Mouse (Mus musculus): ENCODE measurements around the gene Rd3l. TPM values are rescaled to one million over a fixed set of nuclear protein-coding genes. Genes with fewer than 3 reads are reported as not detected.
A peak's percentile ranks its signal among the peaks of the same experiment; 100 is the strongest.

Rd3l gene
- polyA plus RNA-seq, 1 experiment from 2014 or later = not detected

DNA sequence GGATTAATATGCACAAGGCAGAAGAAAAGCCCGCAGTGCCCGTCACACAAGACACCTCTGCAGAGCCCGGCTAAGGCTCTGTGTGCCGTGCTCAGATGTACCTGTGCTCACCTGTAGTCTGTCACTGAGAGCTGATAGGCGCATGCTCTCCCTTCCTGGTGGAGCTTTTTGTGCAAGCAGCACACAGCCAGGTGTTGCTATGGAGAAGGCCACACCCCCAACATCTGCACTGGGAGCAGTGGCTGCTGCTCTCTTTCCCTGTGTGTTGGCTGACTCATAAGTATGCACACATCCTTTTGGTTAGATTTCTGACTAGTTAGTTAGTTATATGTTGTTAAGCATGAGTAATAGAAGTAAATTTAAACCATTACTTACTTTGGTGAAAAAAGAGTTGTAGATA, 11.5 kb upstream of the Rd3l start:
- no peak for DNase-seq (ENCODE audit: low spot score)
- WGBS = 89% methylated on average over 5 of the region's 5 CpGs
- no peaks in the 10 kb centered on the region for H3K9me3 ChIP-seq
- H3K4me1 ChIP-seq = no peaks in the 10 kb centered on the region
- no peak overlapping the region for H3K4me3 ChIP-seq
- H3K27ac ChIP-seq (replicated peaks) = no peak overlapping the region
- H3K36me3 ChIP-seq (replicated peaks) = no peaks in the 10 kb centered on the region
- H3K27me3 ChIP-seq (replicated peaks; ENCODE audit: low read depth, poor library complexity, severe bottlenecking) = 0 out of 2 replicates have a peak, but pooled peaks cover 3% of the 10 kb centered on the region

DNA sequence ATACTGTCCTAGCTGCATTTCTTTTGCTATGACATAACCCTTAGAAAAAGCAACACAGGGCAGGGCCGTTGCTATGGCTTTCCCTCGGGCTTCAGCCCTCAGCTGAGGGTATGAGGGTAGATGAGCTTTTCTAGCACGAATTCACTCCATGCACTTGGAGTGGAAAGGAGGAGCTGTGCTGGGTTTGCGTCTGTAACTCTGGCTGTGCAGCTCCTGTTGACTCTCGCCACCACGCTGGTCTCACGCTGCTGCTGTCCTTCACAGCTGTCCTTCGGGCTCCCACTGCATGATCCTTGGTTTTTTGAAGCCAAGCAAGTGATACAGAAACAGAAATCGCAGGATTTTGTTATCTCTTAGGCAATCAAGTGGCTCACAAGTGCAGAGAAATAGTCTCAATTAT, 5.6 kb upstream of the Rd3l start:
- H3K27ac ChIP-seq (replicated peaks) = no peak overlapping the region
- DNase-seq (ENCODE audit: low spot score) = no peak
- H3K4me1 ChIP-seq = peaks cover 4% of the 10 kb centered on the region; the same call in 1 of the 2 replicates
- H3K4me3 ChIP-seq = no peak overlapping the region
- no peaks in the 10 kb centered on the region for H3K36me3 ChIP-seq (replicated peaks)
- no peaks in the 10 kb centered on the region for H3K9me3 ChIP-seq
- WGBS = 57% methylated on average over 9 of the region's 9 CpGs
- 0 out of 2 replicates have a peak, but pooled peaks cover 3% of the 10 kb centered on the region for H3K27me3 ChIP-seq (replicated peaks; ENCODE audit: low read depth, poor library complexity, severe bottlenecking)

DNA sequence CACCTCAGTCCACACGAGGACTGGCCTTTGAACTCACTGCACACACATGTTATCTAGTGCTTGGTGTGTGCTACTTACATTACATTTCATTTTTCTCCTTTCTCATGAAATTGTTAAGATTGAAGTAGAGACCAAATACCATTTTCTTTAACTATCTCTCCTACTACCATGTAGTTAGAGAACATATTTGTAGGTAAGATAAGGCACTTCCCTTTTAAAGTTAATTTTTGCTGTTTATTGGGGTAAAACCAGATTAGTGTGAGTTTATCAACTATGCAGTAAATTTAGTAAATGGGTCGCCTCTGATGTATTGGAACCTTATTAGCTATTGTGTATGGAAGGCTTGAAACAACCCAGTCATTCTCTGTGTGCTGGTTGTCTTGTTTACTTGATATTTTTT, 2.0 kb upstream of the Rd3l start:
- DNase-seq (ENCODE audit: low spot score) = no peak
- H3K27me3 ChIP-seq (replicated peaks; ENCODE audit: low read depth, poor library complexity, severe bottlenecking) = 0 out of 2 replicates have a peak, but pooled peaks cover 3% of the 10 kb centered on the region
- no peak overlapping the region for H3K4me3 ChIP-seq
- 77% methylated on average over 2 of the region's 2 CpGs for WGBS
- H3K36me3 ChIP-seq (replicated peaks) = no peaks in the 10 kb centered on the region
- H3K4me1 ChIP-seq = peaks cover 4% of the 10 kb centered on the region; the same call in 1 of the 2 replicates
- no peaks in the 10 kb centered on the region for H3K9me3 ChIP-seq
- no peak overlapping the region for H3K27ac ChIP-seq (replicated peaks)

DNA sequence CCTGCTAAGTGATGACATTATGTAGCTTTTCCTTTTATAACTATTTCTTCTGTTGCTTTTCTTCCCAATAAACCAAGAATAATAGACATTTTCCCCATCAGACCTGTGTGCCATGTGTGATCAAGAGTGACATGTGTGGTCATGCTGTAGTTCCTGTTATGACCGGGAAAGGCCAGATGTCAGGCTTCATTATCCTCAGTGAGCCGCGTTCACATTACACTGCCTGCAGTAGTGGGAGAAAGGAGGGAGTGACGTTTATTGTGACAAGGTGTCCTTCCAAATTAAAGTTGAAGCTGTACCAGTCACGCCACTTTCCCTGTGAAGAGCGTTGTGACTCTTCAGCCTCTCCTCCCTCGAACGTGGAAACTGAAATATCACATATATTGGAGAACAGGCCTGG, 714 bp upstream of the Rd3l start:
- 72% methylated on average over 8 of the region's 8 CpGs for WGBS

DNA sequence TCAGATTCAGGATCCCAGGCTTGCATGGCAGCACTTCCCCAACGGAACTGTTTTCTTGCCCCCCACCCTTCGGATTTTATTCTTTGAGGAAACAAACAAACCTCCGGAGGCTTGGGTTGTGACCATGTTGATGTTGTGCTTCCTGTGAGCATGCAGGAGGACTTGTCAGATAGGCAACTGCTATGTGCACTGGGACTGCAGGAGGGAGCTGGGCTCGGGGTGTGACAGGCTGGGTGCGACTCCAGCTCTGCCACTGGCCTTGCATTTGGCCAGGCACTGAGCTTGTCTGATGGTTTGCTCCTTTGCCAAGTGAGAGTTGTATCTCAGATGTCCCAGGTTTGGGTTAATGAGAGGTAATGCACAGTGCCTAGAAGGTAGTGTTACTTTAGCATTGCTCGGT, 2.8 kb downstream of the Rd3l start:
- DNase-seq (ENCODE audit: low spot score) = no peak
- no peak overlapping the region for H3K4me3 ChIP-seq
- 73% methylated on average over 6 of the region's 6 CpGs for WGBS
- H3K27me3 ChIP-seq (replicated peaks; ENCODE audit: low read depth, poor library complexity, severe bottlenecking) = no peaks in the 10 kb centered on the region
- H3K9me3 ChIP-seq = no peaks in the 10 kb centered on the region
- H3K27ac ChIP-seq (replicated peaks) = no peak overlapping the region
- H3K4me1 ChIP-seq = peaks cover 17% of the 10 kb centered on the region
- H3K36me3 ChIP-seq (replicated peaks) = no peaks in the 10 kb centered on the region

More for the DNA sequence above, 714 bp upstream of the Rd3l start:
- Histone ChIP-seq H3K27me3 (replicated peaks; ENCODE audit: low read depth, poor library complexity, severe bottlenecking) (no peaks in the 10 kb centered on the region), H3K4me3 (no peak overlapping the region), H3K27ac (replicated peaks) (no peak overlapping the region), H3K36me3 (replicated peaks) (no peaks in the 10 kb centered on the region), H3K9me3 (no peaks in the 10 kb centered on the region), H3K4me1 (peaks cover 13% of the 10 kb centered on the region)
- DNase-seq (ENCODE audit: low spot score) = peak; percentile 33

DNA sequence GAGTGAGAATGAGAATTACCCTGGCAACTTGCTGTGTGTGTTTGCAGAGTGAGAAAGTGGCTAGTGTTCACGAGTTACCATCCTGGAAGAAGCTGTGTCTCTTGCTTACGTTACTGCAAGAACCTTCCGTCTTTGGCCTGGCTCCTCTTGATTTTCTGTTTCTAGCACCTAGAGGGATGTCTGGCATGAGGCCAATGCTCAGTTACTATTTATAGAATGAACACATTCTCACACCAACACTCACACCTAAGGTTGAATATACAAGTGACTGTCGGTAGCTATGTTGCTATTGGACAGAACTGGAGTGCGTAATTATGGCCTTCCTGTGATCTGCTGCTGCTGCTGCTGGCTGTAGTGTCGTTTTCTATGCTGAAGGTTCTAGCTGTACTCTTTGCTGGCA, 4.0 kb downstream of the Rd3l start:
- Histone ChIP-seq H3K27ac (replicated peaks) (no peak overlapping the region), H3K4me1 (peaks cover 16% of the 10 kb centered on the region), H3K36me3 (replicated peaks) (no peaks in the 10 kb centered on the region), H3K4me3 (no peak overlapping the region), H3K27me3 (replicated peaks; ENCODE audit: low read depth, poor library complexity, severe bottlenecking) (no peaks in the 10 kb centered on the region), H3K9me3 (no peaks in the 10 kb centered on the region)
- WGBS = 65% methylated on average over 6 of the region's 6 CpGs
- DNase-seq (ENCODE audit: low spot score) = no peak

DNA sequence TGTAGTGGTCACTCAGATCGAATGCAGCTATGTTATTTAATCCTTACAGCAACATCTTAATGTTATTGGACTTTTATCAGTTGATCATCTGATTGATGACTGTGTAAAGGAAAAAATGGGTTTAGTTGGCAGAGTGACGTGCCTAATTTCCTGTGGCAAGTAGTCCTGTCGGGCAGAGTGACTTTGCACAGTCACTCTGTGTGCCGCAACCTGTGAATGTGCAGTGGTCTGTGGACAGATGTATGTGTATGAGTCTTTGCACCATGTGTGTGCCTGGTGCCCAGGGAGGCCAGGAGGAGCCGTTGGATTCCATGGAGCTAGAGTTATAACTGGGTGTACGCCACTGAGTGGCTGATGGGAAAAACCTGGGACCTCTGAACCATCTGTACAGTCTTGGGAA, 6.5 kb downstream of the Rd3l start:
- no peak for DNase-seq (ENCODE audit: low spot score)
- Histone ChIP-seq H3K4me3 (no peak overlapping the region), H3K9me3 (no peaks in the 10 kb centered on the region), H3K4me1 (peaks cover 13% of the 10 kb centered on the region; the same call in 1 of the 2 replicates), H3K27me3 (replicated peaks; ENCODE audit: low read depth, poor library complexity, severe bottlenecking) (no peaks in the 10 kb centered on the region), H3K27ac (replicated peaks) (no peak overlapping the region), H3K36me3 (replicated peaks) (no peaks in the 10 kb centered on the region)
- 79% methylated on average over 6 of the region's 6 CpGs for WGBS

DNA sequence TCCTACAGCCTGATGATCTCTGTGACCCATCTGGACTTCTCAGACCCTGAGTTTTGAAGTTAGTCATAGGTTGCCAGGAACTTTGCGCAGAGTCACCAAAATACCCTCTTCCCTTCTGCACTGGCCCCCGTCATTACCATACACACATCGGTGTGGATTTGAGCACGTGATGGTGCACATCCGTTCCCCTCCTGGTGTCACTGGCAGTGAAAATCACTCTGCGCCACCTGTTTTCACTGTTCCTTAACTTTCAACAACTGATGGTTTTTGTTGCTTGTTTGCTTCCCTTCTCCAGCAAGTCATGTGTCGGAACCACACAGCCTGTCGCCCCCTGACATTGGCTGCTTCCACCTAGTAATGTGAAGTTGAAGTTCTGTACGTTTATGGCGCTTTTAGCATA, 8.6 kb downstream of the Rd3l start:
- Histone ChIP-seq H3K9me3 (no peaks in the 10 kb centered on the region), H3K4me3 (no peak overlapping the region), H3K27me3 (replicated peaks; ENCODE audit: low read depth, poor library complexity, severe bottlenecking) (no peaks in the 10 kb centered on the region), H3K36me3 (replicated peaks) (no peaks in the 10 kb centered on the region), H3K27ac (replicated peaks) (no peak overlapping the region), H3K4me1 (peaks cover 10% of the 10 kb centered on the region; the same call in 1 of the 2 replicates)
- WGBS = 91% methylated on average over 10 of the region's 10 CpGs
- DNase-seq (ENCODE audit: low spot score) = no peak

DNA sequence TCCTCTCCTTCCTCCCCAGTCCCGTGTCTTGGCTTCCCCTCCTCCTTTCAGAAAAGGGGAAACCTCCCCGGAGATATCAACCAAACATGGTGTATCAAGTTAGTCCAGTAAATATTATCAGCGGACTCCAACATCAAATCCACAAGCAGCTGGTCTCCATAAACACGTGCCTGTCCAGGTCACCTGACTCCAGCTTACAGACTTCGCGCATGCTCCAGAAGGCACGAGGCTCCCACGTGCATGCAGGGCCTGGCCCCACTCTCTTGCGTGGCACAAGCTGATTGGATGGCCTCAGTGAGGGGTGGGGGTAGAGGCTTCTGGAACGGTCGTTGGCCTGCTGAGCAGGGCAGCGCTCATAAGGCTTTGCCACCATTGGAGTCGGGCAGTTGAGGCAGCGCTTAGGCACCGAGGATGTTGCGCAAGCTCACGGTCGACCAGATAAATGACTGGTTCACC, 9.9 kb downstream of the Rd3l start, which contains the start of gene Tdrd9:
Tdrd9 (plus strand) TSS at position 329 of the 456 bp plus-strand sequence.
- Histone ChIP-seq H3K27me3 (replicated peaks; ENCODE audit: low read depth, poor library complexity, severe bottlenecking) (no peaks in the 10 kb centered on the region), H3K27ac (replicated peaks) (no peak within 1 kb of the TSS), H3K4me1 (peaks cover under 1% of the 10 kb centered on the region), H3K9me3 (no peaks in the 10 kb centered on the region), H3K4me3 (no peak within 1 kb of the TSS), H3K36me3 (replicated peaks) (no peaks in the 10 kb centered on the region)
- no peak for DNase-seq (ENCODE audit: low spot score)
- WGBS = 87% methylated on average over 18 of the region's 18 CpGs

DNA sequence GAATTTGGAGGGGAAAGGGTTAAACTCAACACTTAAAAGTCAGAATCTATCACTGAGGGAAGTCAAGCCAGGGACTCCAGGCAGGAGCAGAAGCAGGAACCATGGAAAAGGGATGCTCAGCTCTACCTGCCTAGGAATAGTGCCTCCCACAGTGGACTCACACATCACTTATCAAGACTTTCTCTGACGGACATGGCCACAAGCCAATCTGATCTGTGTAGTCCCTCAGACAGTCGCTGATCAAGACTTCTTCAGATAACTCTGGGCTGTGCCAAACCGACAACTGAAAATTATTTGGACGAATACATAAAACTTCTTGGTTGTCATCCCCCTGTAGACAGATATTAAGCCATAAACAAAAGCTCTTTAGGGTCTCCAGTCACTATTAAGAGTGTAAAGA, 11.0 kb downstream of the Rd3l start:
- DNase-seq (ENCODE audit: low spot score) = no peak
- no peak overlapping the region for H3K27ac ChIP-seq (replicated peaks)
- peaks cover 2% of the 10 kb centered on the region for H3K36me3 ChIP-seq (replicated peaks)
- 84% methylated on average over 4 of the region's 4 CpGs for WGBS
- no peaks in the 10 kb centered on the region for H3K9me3 ChIP-seq
- no peaks in the 10 kb centered on the region for H3K27me3 ChIP-seq (replicated peaks; ENCODE audit: low read depth, poor library complexity, severe bottlenecking)
- H3K4me1 ChIP-seq = peaks cover 13% of the 10 kb centered on the region
- H3K4me3 ChIP-seq = no peak overlapping the region

DNA sequence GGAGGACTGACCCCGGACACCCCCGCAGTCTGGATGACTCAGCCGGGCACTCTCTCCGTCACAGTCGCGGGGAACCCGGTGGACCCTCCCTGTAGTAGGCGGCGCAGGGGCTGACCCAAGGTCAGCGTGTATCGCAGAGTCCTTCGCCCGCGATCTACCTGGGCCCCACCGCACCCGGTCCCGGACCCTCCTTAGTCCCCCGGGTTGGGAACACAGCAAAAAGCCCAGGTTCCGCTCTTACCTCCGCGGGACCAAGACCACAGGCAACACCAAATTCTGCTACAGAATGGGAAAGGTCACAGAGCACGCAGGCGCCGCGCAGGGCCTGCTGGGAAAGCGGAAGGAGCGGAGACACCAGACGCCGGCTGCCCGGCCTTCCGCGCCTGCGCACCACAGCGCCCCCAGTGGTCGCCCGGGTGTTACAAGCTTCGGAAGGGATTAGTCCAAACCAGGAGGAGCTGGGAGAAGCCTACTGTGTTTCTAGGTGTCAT, 14.4 kb downstream of the Rd3l start, which contains the start of gene Atp5mpl:
Atp5mpl (minus strand) TSS at position 295 of the 491 bp plus-strand sequence.
- WGBS = under 1% methylated on average over 37 of the region's 37 CpGs
- Histone ChIP-seq H3K27me3 (replicated peaks; ENCODE audit: low read depth, poor library complexity, severe bottlenecking) (no peaks in the 10 kb centered on the region), H3K27ac (replicated peaks) (peak within 1 kb of the TSS; percentile 94), H3K4me1 (peaks cover 16% of the 10 kb centered on the region), H3K9me3 (no peaks in the 10 kb centered on the region), H3K4me3 (peak within 1 kb of the TSS; percentile 81), H3K36me3 (replicated peaks) (peaks cover 32% of the 10 kb centered on the region)
- DNase-seq (ENCODE audit: low spot score) = peak; percentile 98

DNA sequence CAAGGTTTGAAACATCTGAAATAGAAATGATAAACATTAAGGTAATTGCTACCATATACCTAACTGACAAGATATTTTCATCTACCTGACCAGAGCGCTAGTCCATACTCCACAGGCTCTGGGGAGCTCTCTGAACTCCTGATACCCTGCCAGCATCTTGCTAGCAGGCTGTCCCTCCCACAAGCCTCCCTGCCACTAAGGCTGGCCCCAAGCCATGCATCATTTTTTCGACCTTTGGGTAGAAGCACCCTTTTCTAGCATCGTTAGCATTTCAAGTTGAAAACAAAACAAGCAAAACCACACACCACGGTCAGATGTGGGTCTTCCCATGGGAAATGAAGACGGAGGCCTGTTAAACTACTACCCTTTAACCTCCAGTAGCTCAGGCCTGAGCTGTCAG, 17.8 kb downstream of the Rd3l start:
- peaks cover 16% of the 10 kb centered on the region for H3K4me1 ChIP-seq
- 88% methylated on average over 5 of the region's 5 CpGs for WGBS
- no peaks in the 10 kb centered on the region for H3K27me3 ChIP-seq (replicated peaks; ENCODE audit: low read depth, poor library complexity, severe bottlenecking)
- H3K36me3 ChIP-seq (replicated peaks) = peaks cover 65% of the 10 kb centered on the region
- DNase-seq (ENCODE audit: low spot score) = no peak
- no peak overlapping the region for H3K27ac ChIP-seq (replicated peaks)
- peaks cover 5% of the 10 kb centered on the region; the same call in 1 of the 2 replicates for H3K9me3 ChIP-seq
- H3K4me3 ChIP-seq = no peak overlapping the region

DNA sequence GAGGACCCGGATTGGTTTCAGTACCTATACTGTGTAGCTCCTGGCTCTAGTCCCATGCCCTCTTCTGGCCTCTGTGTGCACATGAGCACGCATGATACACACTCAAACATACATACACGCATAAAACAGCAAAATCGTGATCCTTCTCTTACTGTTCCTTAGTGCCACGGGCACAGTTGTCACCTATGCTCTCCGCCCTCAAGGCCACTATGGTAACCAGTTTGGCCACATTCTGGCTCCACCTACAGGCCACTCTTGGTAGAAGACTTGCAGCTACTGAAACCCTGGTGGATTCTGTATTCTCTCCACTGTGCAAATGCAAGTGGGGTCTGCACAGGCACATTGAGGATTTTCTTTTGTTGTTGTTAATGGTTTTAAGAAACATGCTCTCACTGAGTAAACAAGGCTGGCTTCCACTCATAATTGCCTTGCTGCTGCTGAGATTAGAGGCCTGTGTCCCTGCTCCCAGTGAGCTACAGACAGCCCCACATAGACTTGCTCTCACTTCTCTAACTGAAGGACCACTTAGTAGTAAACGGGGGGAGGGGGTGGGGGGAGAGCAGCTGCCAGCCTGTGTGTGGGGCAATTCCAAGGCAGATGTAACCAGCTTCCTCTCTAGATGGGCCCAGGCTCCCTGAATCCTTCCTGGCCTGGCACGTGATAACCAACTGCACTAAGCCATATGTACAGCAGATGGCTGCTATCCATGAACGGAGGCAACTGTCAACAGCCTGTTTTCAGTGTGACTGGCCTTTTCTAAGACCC, 22.8 kb downstream of the Rd3l start:
- peak; percentile 68 for DNase-seq (ENCODE audit: low spot score)

More for the DNA sequence above, 22.8 kb downstream of the Rd3l start:
- Histone ChIP-seq H3K27me3 (replicated peaks; ENCODE audit: low read depth, poor library complexity, severe bottlenecking) (no peaks in the 10 kb centered on the region), H3K27ac (replicated peaks) (no peak overlapping the region), H3K4me3 (no peak overlapping the region), H3K4me1 (no peaks in the 10 kb centered on the region), H3K9me3 (peaks cover 5% of the 10 kb centered on the region; the same call in 1 of the 2 replicates), H3K36me3 (replicated peaks) (peaks cover 47% of the 10 kb centered on the region)
- 49% methylated on average over 9 of the region's 9 CpGs for WGBS

Measured in embryonic facial prominence, embryonic 10.5 days (tissue).